Mouse (Mus musculus) fat pad, adult 2 months (tissue): ENCODE data around the gene Spty2d1.
"Not testable (repeated sequence)": the region's sequence is repeated elsewhere in the genome, so short reads cannot be mapped to it uniquely, and the experiment has no call there.

Source experiments
- DNase-seq: peaks from one replicate; pipeline ENCODE4 v3.0.0-alpha.2; 2011; ENCODE audit warnings: low read depth, low spot score; ENCODE audit errors: extremely low read depth

Spty2d1 gene

GRCm38 (mm10) chr7:47008168-47008993, at the start of gene Spty2d1:
TSS of gene Spty2d1 (minus strand) at chr7:47008411.
- DNase-seq = peak; percentile 97

DNA sequence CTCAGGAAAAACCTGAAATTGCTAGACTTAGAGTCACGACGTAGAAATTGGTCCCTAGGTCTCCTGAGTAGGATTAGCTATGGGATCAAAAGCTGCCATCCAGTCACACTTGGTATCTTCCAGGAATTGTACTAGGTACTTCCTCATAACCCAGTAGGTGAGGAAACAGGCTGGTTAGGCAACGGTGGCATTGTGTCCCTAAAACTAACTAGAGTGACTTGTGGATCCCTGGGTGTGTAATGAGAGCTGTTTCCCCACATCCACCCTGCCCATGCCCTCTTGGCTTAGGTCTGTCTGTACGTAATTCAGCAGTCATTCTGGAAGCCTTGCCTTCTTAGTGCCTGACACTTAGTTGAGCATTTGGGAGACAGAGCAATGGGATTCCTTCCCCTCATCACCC, 48.1 kb upstream of the Spty2d1 start:
- no peak for DNase-seq

- DNase-seq = no peak
Observed at GRCm38 (mm10) chr7:47055744-47056143, 47.5 kb upstream of the Spty2d1 start.

DNA sequence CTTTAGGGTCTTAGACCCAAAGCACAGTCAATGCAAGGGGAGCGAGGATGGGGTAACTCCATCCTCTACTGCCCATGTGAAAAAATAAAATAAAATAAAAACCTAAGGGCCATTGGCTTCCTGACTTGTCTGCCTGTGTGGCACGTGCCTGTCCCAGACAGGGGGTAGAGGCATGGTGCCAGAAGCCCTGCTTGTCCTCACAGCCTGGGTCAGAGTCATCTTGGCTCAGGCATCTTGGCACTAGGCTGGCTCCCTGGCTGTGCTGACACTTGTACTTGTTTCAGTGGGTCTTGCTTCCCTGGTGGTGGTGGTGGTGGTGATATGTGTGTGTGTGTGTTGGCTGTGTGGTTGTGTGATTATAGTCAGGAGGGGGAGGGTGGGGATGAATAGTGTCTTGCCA, 46.5 kb upstream of the Spty2d1 start:
- no peak for DNase-seq

GRCm38 (mm10) chr7:47053287-47053686, 45.1 kb upstream of the Spty2d1 start:
- DNase-seq = no peak

GRCm38 (mm10) chr7:47052276-47052675, 44.1 kb upstream of the Spty2d1 start:
- no peak for DNase-seq

GRCm38 (mm10) chr7:47051404-47052151, 43.4 kb upstream of the Spty2d1 start:
- DNase-seq = no peak

DNA sequence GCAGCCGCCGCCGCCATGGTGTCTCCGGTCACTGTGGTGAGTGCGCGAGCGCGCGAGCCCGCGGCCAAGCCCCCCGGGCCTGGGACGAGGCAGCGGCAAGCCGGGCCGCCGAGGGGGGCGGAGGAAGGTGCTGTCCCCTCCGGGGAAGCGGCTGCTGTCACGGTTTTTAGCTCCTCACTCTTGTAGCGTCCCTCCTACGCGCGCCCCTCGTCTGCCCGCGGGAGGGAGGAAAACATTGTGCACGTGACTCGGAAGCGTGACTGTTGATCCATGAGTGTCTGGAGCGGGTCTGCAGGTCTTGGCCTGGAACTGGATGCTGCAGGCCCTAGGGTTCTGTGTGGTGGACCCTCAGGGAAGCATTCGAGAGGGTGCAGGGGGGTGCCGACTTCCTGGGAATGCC, 42.6 kb upstream of the Spty2d1 start:
- DNase-seq = no peak

DNA sequence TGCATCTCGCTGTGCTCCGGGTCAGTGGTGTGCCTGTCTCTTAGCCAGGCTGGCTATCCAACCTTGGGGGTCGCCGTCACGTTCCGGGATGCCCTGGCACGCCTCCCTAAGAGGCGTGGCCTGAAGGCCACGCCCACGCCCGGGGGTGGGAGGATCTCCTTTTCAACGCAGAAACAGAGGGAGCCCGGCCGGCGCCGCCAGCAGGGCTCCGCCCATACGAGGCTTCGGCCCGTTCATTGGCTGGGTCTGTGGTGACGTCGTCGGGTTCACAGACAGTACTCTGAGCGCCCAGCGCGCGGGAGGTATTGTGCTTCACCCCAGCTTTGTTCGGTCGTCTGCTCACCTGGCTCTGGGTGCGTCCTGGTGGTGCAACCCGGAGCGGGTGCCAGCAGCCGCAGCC, 42.2 kb upstream of the Spty2d1 start, which contains the start of gene Tmem86a:
Gene Tmem86a, plus strand, starts transcription at position 236 of the 400 bp plus-strand sequence.
- peak; percentile 36 for DNase-seq

DNA sequence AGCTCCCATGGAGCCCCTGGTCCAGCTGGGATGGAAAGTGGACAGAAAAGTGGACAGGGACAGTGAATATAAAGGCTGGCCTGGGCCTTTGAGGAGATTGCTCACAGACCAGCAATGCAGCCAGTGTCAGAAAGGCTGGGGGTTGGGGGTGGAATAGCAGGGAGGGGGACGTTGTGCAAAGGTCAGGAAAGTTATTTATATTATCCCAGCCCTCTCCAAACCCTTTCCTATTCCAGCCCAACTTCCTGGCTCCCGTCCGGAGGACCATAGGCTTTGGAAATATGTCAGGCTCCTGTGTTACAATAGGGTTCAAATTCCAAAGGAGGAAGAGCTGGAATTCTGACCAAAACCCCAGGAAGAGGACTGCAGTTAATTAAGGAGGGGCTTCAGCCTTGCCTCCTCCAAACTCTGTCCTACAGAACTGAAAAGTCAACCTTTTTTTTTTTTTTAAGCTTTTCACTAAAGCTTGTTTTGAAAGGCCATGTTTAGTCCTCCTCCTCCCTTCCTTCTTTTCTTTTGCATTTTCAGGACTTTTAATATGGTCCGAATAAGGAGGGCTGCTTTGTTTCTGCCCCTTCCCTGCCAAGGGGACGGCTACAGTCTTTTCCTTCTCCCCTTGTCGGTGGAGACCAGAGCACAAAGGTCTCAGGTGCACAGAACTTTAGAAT, 34.7 kb upstream of the Spty2d1 start:
- no peak for DNase-seq

DNA sequence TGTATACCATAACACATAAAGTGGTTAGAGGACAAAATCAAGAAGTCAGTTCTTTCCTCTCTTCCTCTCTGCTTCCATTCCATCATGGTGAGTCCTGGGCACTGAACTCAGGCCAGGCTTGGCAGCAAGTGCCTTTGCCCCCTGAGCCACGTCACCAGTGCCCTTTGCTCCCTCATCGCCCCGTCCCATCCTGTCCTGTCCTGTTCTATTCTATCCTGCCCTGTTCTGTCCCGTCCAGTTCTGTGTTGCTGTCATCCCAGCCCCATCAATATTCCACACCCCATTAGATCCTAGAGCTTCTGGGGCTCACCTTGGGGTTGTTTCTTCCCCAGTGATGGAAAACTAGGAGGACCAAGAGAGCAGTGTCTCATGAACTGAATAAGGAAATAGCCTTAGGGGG, 33.9 kb upstream of the Spty2d1 start:
- no peak for DNase-seq

- DNase-seq = peak; percentile 39
Observed at GRCm38 (mm10) chr7:47041706-47042105, 33.5 kb upstream of the Spty2d1 start.

DNA sequence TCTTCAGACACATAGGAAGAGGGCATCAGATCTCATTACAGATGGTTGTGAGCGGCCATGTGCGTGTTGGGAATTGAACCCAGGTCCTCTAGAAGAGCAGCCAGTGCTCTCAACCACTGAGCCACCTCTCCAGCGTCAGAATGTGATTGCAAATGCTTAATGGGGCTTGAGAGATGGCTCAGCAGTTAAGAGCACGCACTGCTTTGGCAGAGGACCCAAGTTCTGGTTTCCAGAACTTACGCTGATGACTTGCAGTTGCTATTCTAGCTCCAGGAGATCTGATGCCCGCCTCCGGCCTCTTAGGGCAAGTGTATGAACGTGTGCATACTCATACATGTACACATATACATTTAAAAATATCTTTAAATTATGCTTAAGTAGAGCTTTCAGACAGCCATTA, 27.2 kb upstream of the Spty2d1 start:
- no peak for DNase-seq

- no peak for DNase-seq
Observed at GRCm38 (mm10) chr7:47034785-47035384, 26.7 kb upstream of the Spty2d1 start.

- no peak for DNase-seq
Observed at GRCm38 (mm10) chr7:47031371-47031770, 23.2 kb upstream of the Spty2d1 start.

- no peak for DNase-seq
Observed at GRCm38 (mm10) chr7:47030517-47031193, 22.4 kb upstream of the Spty2d1 start.

- no peak for DNase-seq
Observed at GRCm38 (mm10) chr7:47027520-47027919, 19.3 kb upstream of the Spty2d1 start.

- DNase-seq = not testable (repeated sequence)
Observed at GRCm38 (mm10) chr7:47026899-47027298, 18.7 kb upstream of the Spty2d1 start.

- DNase-seq = no peak
Observed at GRCm38 (mm10) chr7:47025429-47025828, 17.2 kb upstream of the Spty2d1 start.

DNA sequence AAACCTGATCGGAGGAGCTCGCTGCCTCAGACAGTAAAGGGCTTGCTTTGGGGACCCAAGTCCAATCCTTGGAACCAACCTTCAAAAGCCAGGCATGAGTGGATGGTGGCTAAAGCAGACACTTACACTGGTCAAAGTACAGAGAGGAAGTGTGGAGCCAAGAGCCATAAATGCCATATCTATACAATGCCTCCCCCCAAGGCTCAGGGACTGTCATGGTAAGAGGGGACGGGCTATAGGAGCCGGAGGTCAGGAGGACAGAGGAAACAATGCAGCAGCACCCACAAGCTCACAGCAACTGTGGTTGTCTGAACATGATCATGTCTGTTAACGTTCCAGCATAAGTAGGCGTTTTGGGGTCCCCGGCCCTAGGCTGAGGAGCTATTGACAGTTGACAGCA, 16.2 kb upstream of the Spty2d1 start:
- no peak for DNase-seq

DNA sequence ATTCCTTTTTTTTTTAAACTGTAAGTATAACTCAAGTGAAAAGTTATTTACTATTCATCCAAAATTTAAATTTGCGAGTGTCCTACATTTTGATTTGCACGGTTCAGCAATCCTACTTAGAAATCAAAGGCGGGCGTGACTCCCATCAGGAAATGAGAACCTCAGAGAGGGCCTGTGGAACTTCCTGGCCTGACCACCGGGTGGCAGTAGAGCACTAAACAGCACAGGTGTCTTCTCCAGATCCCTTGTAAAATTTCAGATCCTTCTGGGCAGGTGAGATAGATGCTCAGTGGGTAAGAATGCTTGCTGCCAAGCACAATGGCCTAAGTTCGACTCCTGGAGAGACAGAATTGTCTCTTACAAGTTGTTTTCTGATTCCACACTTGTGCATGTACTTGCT, 15.3 kb upstream of the Spty2d1 start:
- DNase-seq = no peak
